In the genomic region with DNA sequence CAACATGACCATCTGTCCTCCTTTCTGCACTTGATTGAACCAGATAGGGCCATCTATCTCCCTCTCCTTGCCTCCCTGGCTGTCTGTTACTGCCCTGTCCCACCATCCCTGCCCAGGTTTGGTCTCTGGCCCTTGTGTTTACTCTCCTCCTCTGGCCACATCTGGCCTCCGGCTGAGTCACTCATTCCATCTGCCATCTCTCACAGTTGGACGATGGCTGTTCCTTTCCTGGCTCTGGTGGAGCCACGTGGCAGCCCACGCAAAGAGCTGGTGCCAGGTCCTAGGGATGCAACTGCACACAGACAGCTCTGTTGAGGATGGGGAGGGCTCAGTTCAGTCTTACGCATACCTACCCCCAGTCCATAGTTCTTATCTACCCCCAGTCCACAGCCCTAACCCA, we compare ENCODE assay signal across 13 mouse cellular contexts.
DNase-seq lines count a peak whose midpoint lies in the region; TF ChIP-seq lines count a peak whose summit lies in the region.
"Had no signal": no experiment of that assay in that cellular context is flagged by ENCODE, and none has a peak within 500 bp of the region (broad histone marks: within the 10 kb centered on the region; RNA-seq: fewer than 3 reads in every experiment).

No protein-coding gene starts in this region.

- no peaks in the 10 kb centered on the region for H3K4me1 ChIP-seq in lung, adult 2 months (ENCODE audit: control insufficient read depth, insufficient read depth, low read length)

- DNase-seq in adrenal gland, postnatal 14 days = peak; percentile 15
- no peak for DNase-seq in adrenal gland, adult 18-20 months (ENCODE audit: low spot score in 2 of 2)
- DNase-seq in right cerebral cortex, adult 18-20 months = peak; percentile 89
- DNase-seq in right cerebral cortex, postnatal 4 days = no peak
- DNase-seq in layer of hippocampus, postnatal 14 days (ENCODE audit: low spot score in 2 of 2) = peak; percentile 63 to 68
- DNase-seq in gastrocnemius, postnatal 25 days = no peak
- no peak for DNase-seq in gastrocnemius, adult 8-10 months (ENCODE audit: low spot score in 2 of 2)
- no peak for DNase-seq in lung, adult 2 months
- DNase-seq: adrenal gland, postnatal 25 days; B cell, adult 2 months; kidney, adult 8-10 months had no signal

- TF ChIP-seq CTCF in lung, adult 2 months (IDR thresholded peaks at IDR 0.05; ENCODE audit: insufficient read depth, low read length) = no peak

- 64% methylated on average over 5 of the region's 5 CpGs for WGBS in lung, adult 2 months

- no peak overlapping the region for H3K4me3 ChIP-seq in lung, adult 2 months (replicated peaks; ENCODE audit: extremely low read depth, low read depth, low read length)
- H3K4me3 ChIP-seq: midbrain, embryonic 12.5 days; neural tube, embryonic 13.5 days had no signal

- TF ChIP-seq POLR2A in lung, adult 2 months (IDR thresholded peaks at IDR 0.05; ENCODE audit: borderline replicate concordance, extremely low read depth, low read depth, low read length) = no peak

Comparison
In these comparisons a context has a peak if more than half of its experiments do, and no peak if none do; other contexts are left out.
1. DNase-seq: peak in adrenal gland, postnatal 14 days (single experiment), right cerebral cortex, adult 18-20 months (single experiment) and layer of hippocampus, postnatal 14 days (2 of 2); none in adrenal gland, adult 18-20 months (0 of 2), right cerebral cortex, postnatal 4 days (single experiment), gastrocnemius, postnatal 25 days (single experiment), gastrocnemius, adult 8-10 months (0 of 2) and lung, adult 2 months (single experiment).